Mouse (Mus musculus) limb, embryonic 11.5 days (tissue): ENCODE data around the gene Itfg2. TPM values are rescaled to one million over a fixed set of nuclear protein-coding genes. Genes with fewer than 3 reads are reported as not detected.

Source experiments
- ATAC-seq: fragments of 200-750 bp; cut with Nextera tagmentation; 2 replicates; pipeline ENCODE4 v1.8.0; 2017; ENCODE audit warnings: low read depth; ENCODE audit not compliant: insufficient number of reproducible peaks, low FRiP score, low TSS enrichment
- DNase-seq: peaks from one replicate; pipeline ENCODE4 v3.0.0-alpha.2; 2015; ENCODE audit warnings: low spot score
- H3K27ac ChIP-seq: fragments of 300-500 bp; sonication (generic); replicated peaks from 2 replicates; pipeline ENCODE4 v1.5.1; 2014; ENCODE audit warnings: low read depth, mild to moderate bottlenecking, low read length
- H3K27me3 ChIP-seq: fragments of 300-500 bp; sonication (generic); 2 replicates; pipeline ENCODE4 v1.6.1; 2014; ENCODE audit warnings: mild to moderate bottlenecking, low read length, mixed read lengths; ENCODE audit not compliant: control insufficient read depth, insufficient read depth
- H3K36me3 ChIP-seq: fragments of 300-500 bp; sonication (generic); 2 replicates; pipeline ENCODE4 v1.6.1; 2014; ENCODE audit warnings: mild to moderate bottlenecking, low read length, moderate library complexity, mixed read lengths; ENCODE audit not compliant: control insufficient read depth, insufficient read depth
- H3K4me1 ChIP-seq: fragments of 300-500 bp; sonication (generic); 2 replicates; pipeline ENCODE4 v1.6.1; 2014; ENCODE audit warnings: low read length, mixed read lengths; ENCODE audit not compliant: control insufficient read depth, insufficient read depth
- H3K4me2 ChIP-seq: fragments of 300-500 bp; sonication (generic); 2 replicates; pipeline ENCODE4 v1.6.1; 2014; ENCODE audit warnings: low read depth, mild to moderate bottlenecking, moderate library complexity; ENCODE audit not compliant: severe bottlenecking
- H3K4me3 ChIP-seq: fragments of 300-500 bp; sonication (generic); 2 replicates; pipeline ENCODE4 v1.5.1; 2014; ENCODE audit warnings: low read depth, low read length
- H3K9ac ChIP-seq: fragments of 300-500 bp; sonication (generic); 2 replicates; pipeline ENCODE4 v1.6.1; 2014; ENCODE audit warnings: mild to moderate bottlenecking, low read length
- H3K9me3 ChIP-seq: fragments of 300-500 bp; sonication (generic); 2 replicates; pipeline ENCODE4 v1.6.1; 2016; ENCODE audit warnings: low read length; ENCODE audit not compliant: control insufficient read depth
- WGBS: fragments of 180-500 bp; shearing (Covaris S2); extraction: QIAGEN DNeasy Blood & Tissue Kit; methylation state at CpG from one replicate; pipeline ENCODE4 v1.1.7; 2014; 5-methylcytosine and 5-hydroxymethylcytosine counted together
- polyA plus RNA-seq: library from polyadenylated mRNA; unstranded; fragments of >200 nt; fragmentation: Nextera tagmentation; extraction: Ambion mirVana; gene quantifications from 2 replicates; pipeline ENCODE4 v1.2.1, GENCODE M21; 2014

The Itfg2 gene
- polyA plus RNA-seq, 1 experiment from 2014 or later = 35.0 TPM

- H3K4me2 ChIP-seq = no peak overlapping the region
- no peak overlapping the region for H3K27ac ChIP-seq
- ATAC-seq (no peak), DNase-seq (no peak)
- H3K36me3 ChIP-seq = peaks cover 47% of the 10 kb centered on the region
- no peaks in the 10 kb centered on the region for H3K27me3 ChIP-seq
- no peak overlapping the region for H3K9ac ChIP-seq
- no peaks in the 10 kb centered on the region for H3K4me1 ChIP-seq
- no peaks in the 10 kb centered on the region for H3K9me3 ChIP-seq
- no peak overlapping the region for H3K4me3 ChIP-seq
- 93% methylated on average over 2 of the region's 2 CpGs for WGBS
Measured at GRCm38 (mm10) chr6:128429300-128429699, 4.6 kb upstream of the Itfg2 start.

- Histone ChIP-seq H3K4me3 (no peak overlapping the region), H3K36me3 (peaks cover 32% of the 10 kb centered on the region), H3K9ac (no peak overlapping the region)
Measured at GRCm38 (mm10) chr6:128427571-128427970, 2.8 kb upstream of the Itfg2 start.

GRCm38 (mm10) chr6:128425046-128425445 is 315 bp upstream of the Itfg2 start:
- ATAC-seq (no peak), DNase-seq (no peak)

More at GRCm38 (mm10) chr6:128427571-128427970, 2.8 kb upstream of the Itfg2 start:
- Histone ChIP-seq H3K27ac (no peak overlapping the region), H3K4me2 (no peak overlapping the region), H3K4me1 (0 out of 2 replicates have a peak, but pooled peaks cover 4% of the 10 kb centered on the region), H3K9me3 (no peaks in the 10 kb centered on the region), H3K27me3 (no peaks in the 10 kb centered on the region)
- ATAC-seq = no peak
- no peak for DNase-seq
- WGBS = 91% methylated on average over 5 of the region's 5 CpGs

GRCm38 (mm10) chr6:128423496-128424268 is 1.0 kb downstream of the Itfg2 start:
- H3K27me3 ChIP-seq = no peaks in the 10 kb centered on the region
- H3K36me3 ChIP-seq = peaks cover 4% of the 10 kb centered on the region; the same call in 1 of the 2 replicates
- 0 out of 2 replicates have a peak, but pooled peaks cover 4% of the 10 kb centered on the region for H3K4me1 ChIP-seq
- WGBS = 52% methylated on average over 15 of the region's 16 CpGs
- ATAC-seq (no peak), DNase-seq (no peak)
- H3K4me3 ChIP-seq = peak overlapping the region; percentile 65
- H3K4me2 ChIP-seq = peak overlapping the region; percentile 68
- H3K9ac ChIP-seq = peak overlapping the region; percentile 77
- H3K9me3 ChIP-seq = no peaks in the 10 kb centered on the region
- no peak overlapping the region for H3K27ac ChIP-seq

More at GRCm38 (mm10) chr6:128425046-128425445, 315 bp upstream of the Itfg2 start:
- Histone ChIP-seq H3K9me3 (no peaks in the 10 kb centered on the region), H3K36me3 (peaks cover 13% of the 10 kb centered on the region; the same call in 1 of the 2 replicates), H3K9ac (peak overlapping the region; percentile 77; the same call in 1 of the 2 replicates), H3K4me3 (peak overlapping the region; percentile 65), H3K4me2 (peak overlapping the region; percentile 68), H3K27me3 (no peaks in the 10 kb centered on the region), H3K4me1 (0 out of 2 replicates have a peak, but pooled peaks cover 4% of the 10 kb centered on the region), H3K27ac (peak overlapping the region; percentile 86; the same call in 1 of the 2 replicates)
- WGBS = 18% methylated on average over 9 of the region's 9 CpGs

GRCm38 (mm10) chr6:128421480-128421879 is 3.3 kb downstream of the Itfg2 start:
- Histone ChIP-seq H3K9ac (no peak overlapping the region), H3K27ac (no peak overlapping the region), H3K4me2 (no peak overlapping the region), H3K4me3 (no peak overlapping the region), H3K9me3 (no peaks in the 10 kb centered on the region), H3K4me1 (0 out of 2 replicates have a peak, but pooled peaks cover 4% of the 10 kb centered on the region), H3K36me3 (no peaks in the 10 kb centered on the region), H3K27me3 (no peaks in the 10 kb centered on the region)
- ATAC-seq (no peak), DNase-seq (no peak)
- WGBS = 87% methylated on average over 3 of the region's 3 CpGs

- H3K27me3 ChIP-seq = no peaks in the 10 kb centered on the region
- no peaks in the 10 kb centered on the region for H3K9me3 ChIP-seq
- no peak overlapping the region for H3K4me3 ChIP-seq
- no peaks in the 10 kb centered on the region for H3K36me3 ChIP-seq
- no peak overlapping the region for H3K27ac ChIP-seq
- H3K4me1 ChIP-seq = 0 out of 2 replicates have a peak, but pooled peaks cover 4% of the 10 kb centered on the region
- WGBS = 86% methylated on average over 2 of the region's 2 CpGs
- no peak for DNase-seq
- no peak overlapping the region for H3K4me2 ChIP-seq
- ATAC-seq = no peak
- no peak overlapping the region for H3K9ac ChIP-seq
Measured at GRCm38 (mm10) chr6:128421036-128421435, 3.7 kb downstream of the Itfg2 start.

GRCm38 (mm10) chr6:128418076-128418475 is 6.7 kb downstream of the Itfg2 start:
- Histone ChIP-seq H3K4me3 (no peak overlapping the region), H3K4me2 (no peak overlapping the region), H3K9ac (no peak overlapping the region), H3K27me3 (no peaks in the 10 kb centered on the region), H3K27ac (no peak overlapping the region), H3K9me3 (no peaks in the 10 kb centered on the region), H3K4me1 (no peaks in the 10 kb centered on the region), H3K36me3 (peaks cover 4% of the 10 kb centered on the region; the same call in 1 of the 2 replicates)
- ATAC-seq = no peak
- WGBS = 94% methylated on average over 1 of the region's 1 CpGs
- no peak for DNase-seq

- Histone ChIP-seq H3K27ac (no peak overlapping the region), H3K4me3 (no peak overlapping the region), H3K9ac (no peak overlapping the region), H3K4me2 (no peak overlapping the region), H3K36me3 (peaks cover 4% of the 10 kb centered on the region; the same call in 1 of the 2 replicates), H3K27me3 (no peaks in the 10 kb centered on the region), H3K9me3 (no peaks in the 10 kb centered on the region), H3K4me1 (no peaks in the 10 kb centered on the region)
- WGBS = 89% methylated on average over 5 of the region's 5 CpGs
- DNase-seq = no peak
- no peak for ATAC-seq
Measured at GRCm38 (mm10) chr6:128416169-128416568, 8.6 kb downstream of the Itfg2 start.
